Mouse (Mus musculus) layer of hippocampus, adult 2 months (tissue): ENCODE results near the gene Nxnl1. TPM values are rescaled to one million over a fixed set of nuclear protein-coding genes. Genes with fewer than 3 reads are reported as not detected.
A peak's percentile ranks its signal among the peaks of the same experiment; 100 is the strongest.

Experiments used
- DNase-seq, 2 experiments: peaks; one replicate each; pipeline ENCODE4 v3.0.0; 2022; ENCODE audit warnings: low spot score in 2 of 2
- H3K27ac ChIP-seq: fragments of 200-600 bp; 2 replicates; pipeline ENCODE4 v1.8.1; 2022
- H3K4me3 ChIP-seq: fragments of 200-600 bp; 2 replicates; pipeline ENCODE4 v1.8.1; 2022; ENCODE audit warnings: mild to moderate bottlenecking
- CTCF ChIP-seq: fragments of 200-600 bp; conservative IDR thresholded peaks from 2 replicates; pipeline ENCODE4 v1.8.1; 2022; ENCODE audit warnings: antibody characterized with exemption, mild to moderate bottlenecking, moderate library complexity
- long read RNA-seq, 2 experiments: library from polyadenylated mRNA; stranded (forward); transcript quantifications; one replicate each; pipeline ENCODE4 v2.0.0; 2021; ENCODE audit warnings: borderline mapping rate in 2 of 2
- total RNA-seq, 2 experiments: library from RNA; stranded (reverse); gene quantifications; 2 replicates each; pipeline ENCODE4 v1.2.3; 2021

Gene Nxnl1
- total RNA-seq, result not detected
- long read RNA-seq, experiment 1, result 0 reads
- long read RNA-seq, experiment 2, result 0 reads

- no peak for TF ChIP-seq CTCF
- no peak within 1 kb of the TSS for H3K4me3 ChIP-seq
- H3K27ac ChIP-seq, result peak within 1 kb of the TSS; percentile 95; the same call in 1 of the 2 replicates
- DNase-seq, result no peak
These were observed at the start of gene Nxnl1 for GRCm38 (mm10) chr8:71566501-71566900. Gene Nxnl1, minus strand, starts transcription at chr8:71566601.

GRCm38 (mm10) chr8:71613418-71613817, 47.0 kb upstream of the Nxnl1 start:
- no peak overlapping the region for H3K4me3 ChIP-seq
- no peak overlapping the region for H3K27ac ChIP-seq
- TF ChIP-seq CTCF, result no peak; the same call in 1 of the 2 replicates
- no peak for DNase-seq

- Histone ChIP-seq H3K4me3 (peak overlapping the region; percentile 94), H3K27ac (peak overlapping the region; percentile 95)
- no peak for DNase-seq
- no peak for TF ChIP-seq CTCF
These were observed 45.7 kb upstream of the Nxnl1 start for GRCm38 (mm10) chr8:71612141-71612540.

- H3K27ac ChIP-seq, result peak within 1 kb of the TSS; percentile 95
- peak; percentile 94 to 99 for DNase-seq
- TF ChIP-seq CTCF, result peak; percentile 65
- H3K4me3 ChIP-seq, result peak within 1 kb of the TSS; percentile 94
These were observed 44.6 kb upstream of the Nxnl1 start, which contains the start of gene Colgalt1 for GRCm38 (mm10) chr8:71610822-71611651. Gene Colgalt1, plus strand, starts transcription at chr8:71610998.

GRCm38 (mm10) chr8:71604021-71604420, 37.6 kb upstream of the Nxnl1 start:
- Histone ChIP-seq H3K4me3 (no peak overlapping the region), H3K27ac (no peak overlapping the region)
- TF ChIP-seq CTCF, result no peak

GRCm38 (mm10) chr8:71602666-71603334, 36.4 kb upstream of the Nxnl1 start:
- no peak overlapping the region for H3K27ac ChIP-seq
- peak overlapping the region; percentile 30; the same call in 1 of the 2 replicates for H3K4me3 ChIP-seq
- no peak for TF ChIP-seq CTCF
- DNase-seq, result peak; percentile 47 to 68

More at GRCm38 (mm10) chr8:71604021-71604420, 37.6 kb upstream of the Nxnl1 start:
- DNase-seq, result no peak

GRCm38 (mm10) chr8:71601939-71602665, 35.7 kb upstream of the Nxnl1 start:
- no peak for DNase-seq
- TF ChIP-seq CTCF, result no peak
- Histone ChIP-seq H3K27ac (no peak overlapping the region), H3K4me3 (peak overlapping the region; percentile 30; the same call in 1 of the 2 replicates)

GRCm38 (mm10) chr8:71598841-71599240, 32.4 kb upstream of the Nxnl1 start:
- no peak overlapping the region for H3K27ac ChIP-seq
- H3K4me3 ChIP-seq, result no peak overlapping the region
- TF ChIP-seq CTCF, result no peak
- DNase-seq, result no peak

- no peak for TF ChIP-seq CTCF
- DNase-seq, result no peak
- Histone ChIP-seq H3K4me3 (no peak overlapping the region), H3K27ac (no peak overlapping the region)
These were observed 32.0 kb upstream of the Nxnl1 start for GRCm38 (mm10) chr8:71598375-71598774.

- Histone ChIP-seq H3K4me3 (no peak within 1 kb of the TSS), H3K27ac (no peak within 1 kb of the TSS)
- no peak for TF ChIP-seq CTCF
- no peak for DNase-seq
These were observed 31.1 kb upstream of the Nxnl1 start, which contains the start of gene Fam129c for GRCm38 (mm10) chr8:71597451-71597850. Gene Fam129c, plus strand, starts transcription at chr8:71597648.

- no peak for DNase-seq
- Histone ChIP-seq H3K4me3 (no peak overlapping the region), H3K27ac (no peak overlapping the region)
- no peak for TF ChIP-seq CTCF
These were observed 30.4 kb upstream of the Nxnl1 start for GRCm38 (mm10) chr8:71596798-71597197.

GRCm38 (mm10) chr8:71596384-71596783, 30.0 kb upstream of the Nxnl1 start:
- no peak overlapping the region for H3K4me3 ChIP-seq
- TF ChIP-seq CTCF, result no peak
- H3K27ac ChIP-seq, result no peak overlapping the region
- DNase-seq, result no peak
